ENCODE assay signal across 13 mouse cellular contexts in the genomic region with DNA sequence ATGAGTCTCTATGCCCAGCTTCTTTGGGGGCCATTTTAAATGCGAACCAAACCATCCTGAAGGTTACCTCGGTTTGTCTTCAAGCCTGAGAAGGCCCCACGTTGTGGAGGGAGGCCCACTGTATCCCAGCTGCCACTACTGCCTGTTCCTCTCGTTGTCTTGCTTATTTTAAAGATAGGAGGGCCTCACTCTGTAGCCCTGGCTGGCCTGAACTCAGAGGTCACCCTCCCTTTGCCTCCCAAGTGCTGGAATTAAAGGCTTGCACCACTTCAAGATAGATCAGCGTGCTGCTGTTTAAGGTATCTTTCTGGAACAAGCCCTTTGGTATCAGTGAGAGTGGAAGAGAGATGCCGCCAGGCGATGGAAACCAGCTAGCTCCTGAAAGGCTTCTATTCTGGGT. TPM values are rescaled to one million over a fixed set of nuclear protein-coding genes. Genes with fewer than 3 reads are reported as not detected.
DNase-seq lines count a peak whose midpoint lies in the region; ATAC-seq and TF ChIP-seq lines count a peak whose summit lies in the region.
"Had no signal": no experiment of that assay in that cellular context is flagged by ENCODE, and none has a peak within 500 bp of the region (broad histone marks: within the 10 kb centered on the region; RNA-seq: fewer than 3 reads in every experiment).

No protein-coding gene starts in this region.

- peaks cover 10% of the 10 kb centered on the region for H3K36me3 ChIP-seq in forebrain, embryonic 10.5 days (replicated peaks)
- H3K36me3 ChIP-seq in forebrain, postnatal 0 days (ENCODE audit: insufficient read depth) = no peaks in the 10 kb centered on the region
- H3K36me3 ChIP-seq in lung, embryonic 16.5 days (ENCODE audit: control insufficient read depth, insufficient read depth, low read length) = no peaks in the 10 kb centered on the region
- H3K36me3 ChIP-seq in lung, postnatal 0 days (ENCODE audit: insufficient read depth, low read length) = no peaks in the 10 kb centered on the region
- no peaks in the 10 kb centered on the region; the same call in 1 of the 2 replicates for H3K36me3 ChIP-seq in stomach, embryonic 14.5 days (ENCODE audit: control insufficient read depth, insufficient read depth, low read length)
- H3K36me3 ChIP-seq: forebrain, embryonic 15.5 days had no signal

- no peaks in the 10 kb centered on the region for H3K9me3 ChIP-seq in forebrain, embryonic 10.5 days
- no peaks in the 10 kb centered on the region for H3K9me3 ChIP-seq in forebrain, postnatal 0 days (ENCODE audit: low read length)
- no peaks in the 10 kb centered on the region for H3K9me3 ChIP-seq in lung, embryonic 16.5 days (ENCODE audit: control insufficient read depth, low read length)
- H3K9me3 ChIP-seq in lung, postnatal 0 days (ENCODE audit: low read length) = no peaks in the 10 kb centered on the region
- no peaks in the 10 kb centered on the region for H3K9me3 ChIP-seq in stomach, embryonic 14.5 days (ENCODE audit: control insufficient read depth, low read depth, low read length)
- H3K9me3 ChIP-seq: forebrain, embryonic 15.5 days had no signal

- no peak for TF ChIP-seq EP300 in lung, postnatal 0 days (IDR thresholded peaks at IDR 0.05)

- no peaks in the 10 kb centered on the region for H3K27me3 ChIP-seq in forebrain, embryonic 10.5 days (ENCODE audit: poor library complexity, severe bottlenecking)
- H3K27me3 ChIP-seq in forebrain, postnatal 0 days (ENCODE audit: insufficient read depth, low read length) = no peaks in the 10 kb centered on the region
- no peaks in the 10 kb centered on the region for H3K27me3 ChIP-seq in lung, embryonic 16.5 days (ENCODE audit: control insufficient read depth, insufficient read depth, low read depth, low read length)
- H3K27me3 ChIP-seq in lung, postnatal 0 days (replicated peaks; ENCODE audit: insufficient read depth, low read length) = no peaks in the 10 kb centered on the region
- no peaks in the 10 kb centered on the region for H3K27me3 ChIP-seq in stomach, embryonic 14.5 days (ENCODE audit: control insufficient read depth, insufficient read depth, low read length)
- H3K27me3 ChIP-seq: forebrain, embryonic 15.5 days had no signal

- no peaks in the 10 kb centered on the region for H3K4me1 ChIP-seq in forebrain, embryonic 10.5 days
- no peaks in the 10 kb centered on the region for H3K4me1 ChIP-seq in forebrain, postnatal 0 days (ENCODE audit: insufficient read depth)
- H3K4me1 ChIP-seq in lung, embryonic 16.5 days (replicated peaks; ENCODE audit: control insufficient read depth, insufficient read depth, low read length) = no peaks in the 10 kb centered on the region
- no peaks in the 10 kb centered on the region for H3K4me1 ChIP-seq in lung, postnatal 0 days (ENCODE audit: insufficient read depth, low read depth, low read length)
- H3K4me1 ChIP-seq in stomach, embryonic 14.5 days (ENCODE audit: control insufficient read depth, insufficient read depth, low read length) = peaks cover 7% of the 10 kb centered on the region; the same call in 1 of the 2 replicates

- H3K27ac ChIP-seq in forebrain, embryonic 10.5 days = peak overlapping the region; percentile 44; the same call in 1 of the 2 replicates
- H3K27ac ChIP-seq in forebrain, postnatal 0 days (ENCODE audit: low read depth, low read length) = no peak overlapping the region
- peak overlapping the region; percentile 28; the same call in 1 of the 2 replicates for H3K27ac ChIP-seq in lung, embryonic 16.5 days (ENCODE audit: low read length)
- H3K27ac ChIP-seq in lung, postnatal 0 days (ENCODE audit: low read length) = no peak overlapping the region
- H3K27ac ChIP-seq in stomach, embryonic 14.5 days (ENCODE audit: low read length) = peak overlapping the region; percentile 67; the same call in 1 of the 2 replicates
- H3K27ac ChIP-seq: forebrain, embryonic 15.5 days had no signal

- no peak overlapping the region for H3K9ac ChIP-seq in forebrain, postnatal 0 days
- H3K9ac ChIP-seq in lung, embryonic 16.5 days (ENCODE audit: low read length) = no peak overlapping the region
- H3K9ac ChIP-seq in lung, postnatal 0 days (replicated peaks; ENCODE audit: low read depth) = no peak overlapping the region
- no peak overlapping the region for H3K9ac ChIP-seq in stomach, embryonic 14.5 days (replicated peaks; ENCODE audit: low read depth, low read length)
- H3K9ac ChIP-seq: forebrain, embryonic 15.5 days had no signal

- no peak overlapping the region for H3K4me2 ChIP-seq in forebrain, postnatal 0 days (ENCODE audit: low read depth)
- no peak overlapping the region for H3K4me2 ChIP-seq in lung, embryonic 16.5 days (ENCODE audit: low read depth, low read length)
- H3K4me2 ChIP-seq in lung, postnatal 0 days (replicated peaks; ENCODE audit: low read depth, low read length) = no peak overlapping the region
- H3K4me2 ChIP-seq in stomach, embryonic 14.5 days (replicated peaks; ENCODE audit: low read depth, low read length) = no peak overlapping the region
- H3K4me2 ChIP-seq: forebrain, embryonic 15.5 days had no signal

- DNase-seq in forebrain, embryonic 10.5 days (ENCODE audit: extremely low spot score, low spot score) = no peak
- no peak for DNase-seq in forebrain, postnatal 0 days
- no peak for DNase-seq in lung, postnatal 0 days (ENCODE audit: low spot score)
- peak; percentile 58 for DNase-seq in liver
- DNase-seq in ovary, adult 18-20 months (ENCODE audit: low spot score) = no peak
- DNase-seq in left cerebral cortex, adult 8-10 months (ENCODE audit: low spot score in 2 of 2) = no peak
- DNase-seq: cerebellum, adult 8-10 months; gastrocnemius, postnatal 36 days; lung, postnatal 10 days had no signal

- 80% methylated on average over 7 of the region's 7 CpGs for WGBS in forebrain, embryonic 10.5 days
- WGBS in forebrain, postnatal 0 days = 79% methylated on average over 7 of the region's 7 CpGs
- 53% methylated on average over 7 of the region's 7 CpGs for WGBS in lung, embryonic 16.5 days
- WGBS in lung, postnatal 0 days = 40% methylated on average over 7 of the region's 7 CpGs
- WGBS in stomach, embryonic 14.5 days = 51% methylated on average over 7 of the region's 7 CpGs

- TF ChIP-seq CTCF in forebrain, postnatal 0 days (IDR thresholded peaks at IDR 0.05; ENCODE audit: low read depth) = no peak
- TF ChIP-seq CTCF in lung, postnatal 0 days (IDR thresholded peaks at IDR 0.05) = no peak

- no peak for ATAC-seq in forebrain, postnatal 0 days
- no peak for ATAC-seq in lung, embryonic 16.5 days (ENCODE audit: low read depth)
- ATAC-seq in lung, postnatal 0 days = no peak
- ATAC-seq in stomach, embryonic 14.5 days (ENCODE audit: insufficient number of reproducible peaks, insufficient read depth, low FRiP score, low read depth) = no peak
- ATAC-seq: forebrain, embryonic 15.5 days; inflammation-experienced regulatory T-cells, adult 6 months had no signal

- no peak overlapping the region for H3K4me3 ChIP-seq in forebrain, embryonic 10.5 days
- H3K4me3 ChIP-seq in forebrain, postnatal 0 days (ENCODE audit: low read depth, low read length) = no peak overlapping the region
- no peak overlapping the region for H3K4me3 ChIP-seq in lung, embryonic 16.5 days (ENCODE audit: low read length)
- no peak overlapping the region for H3K4me3 ChIP-seq in lung, postnatal 0 days (ENCODE audit: low read depth, low read length)
- no peak overlapping the region for H3K4me3 ChIP-seq in stomach, embryonic 14.5 days (ENCODE audit: low read depth, low read length)
- H3K4me3 ChIP-seq: forebrain, embryonic 15.5 days had no signal

RNA-seq across cellular contexts. Expression of a gene that starts 6.2 kb away (rescaled TPM):
- 20.3 and 21.8 TPM in 2 replicates for polyA plus RNA-seq in forebrain, embryonic 10.5 days (2016; fragmentation: Nextera tagmentation; extraction: Ambion mirVana)
- total RNA-seq in forebrain, postnatal 0 days (2014; rRNA removed) = 33.7 and 35.4 TPM in 2 replicates
- 8.3 and 10.4 TPM in 2 replicates for polyA plus RNA-seq in forebrain, postnatal 0 days (2015; fragmentation: Nextera tagmentation; extraction: Ambion mirVana)
- 13.8 and 14.3 TPM in 2 replicates for polyA plus RNA-seq in lung, embryonic 16.5 days (2015; fragmentation: Nextera tagmentation; extraction: Ambion mirVana)
- 10.4 and 11.0 TPM in 2 replicates for polyA plus RNA-seq in lung, postnatal 0 days (2015; fragmentation: Nextera tagmentation; extraction: Ambion mirVana)
- polyA plus RNA-seq in stomach, embryonic 14.5 days (2014; fragmentation: Nextera tagmentation; extraction: Ambion mirVana) = 23.8 and 24.5 TPM in 2 replicates
- 10 to 100 TPM; 19.2 to 21.4 (median 20.1) TPM for total RNA-seq in left cerebral cortex, adult 8-10 months (2022)

RNA-seq across cellular contexts. Expression of a gene that starts 32.1 kb away (rescaled TPM):
- polyA plus RNA-seq in forebrain, embryonic 10.5 days (2016; fragmentation: Nextera tagmentation; extraction: Ambion mirVana) = 47.6 and 48.8 TPM in 2 replicates
- total RNA-seq in forebrain, postnatal 0 days (2014; rRNA removed) = 33.3 and 39.8 TPM in 2 replicates
- polyA plus RNA-seq in forebrain, postnatal 0 days (2015; fragmentation: Nextera tagmentation; extraction: Ambion mirVana) = 24.4 and 26.7 TPM in 2 replicates
- 29.3 and 30.9 TPM in 2 replicates for polyA plus RNA-seq in lung, embryonic 16.5 days (2015; fragmentation: Nextera tagmentation; extraction: Ambion mirVana)
- 17.8 and 18.6 TPM in 2 replicates for polyA plus RNA-seq in lung, postnatal 0 days (2015; fragmentation: Nextera tagmentation; extraction: Ambion mirVana)
- 43.8 and 50.4 TPM in 2 replicates for polyA plus RNA-seq in stomach, embryonic 14.5 days (2014; fragmentation: Nextera tagmentation; extraction: Ambion mirVana)
- total RNA-seq in left cerebral cortex, adult 8-10 months (2022) = 10 to 100 TPM; 22.1 to 23.0 (median 22.5) TPM

RNA-seq across cellular contexts. Expression of a gene that starts 32.2 kb away (rescaled TPM):
- polyA plus RNA-seq in forebrain, embryonic 10.5 days (2016; fragmentation: Nextera tagmentation; extraction: Ambion mirVana) = 8.8 and 9.0 TPM in 2 replicates
- 12.7 and 14.8 TPM in 2 replicates for total RNA-seq in forebrain, postnatal 0 days (2014; rRNA removed)
- polyA plus RNA-seq in forebrain, postnatal 0 days (2015; fragmentation: Nextera tagmentation; extraction: Ambion mirVana) = 1.2 and 1.8 TPM in 2 replicates
- 4.0 and 4.6 TPM in 2 replicates for polyA plus RNA-seq in lung, embryonic 16.5 days (2015; fragmentation: Nextera tagmentation; extraction: Ambion mirVana)
- 0.88 and 1.1 TPM in 2 replicates for polyA plus RNA-seq in lung, postnatal 0 days (2015; fragmentation: Nextera tagmentation; extraction: Ambion mirVana)
- polyA plus RNA-seq in stomach, embryonic 14.5 days (2014; fragmentation: Nextera tagmentation; extraction: Ambion mirVana) = 7.3 and 8.0 TPM in 2 replicates
- total RNA-seq in left cerebral cortex, adult 8-10 months (2022) = 10 to 100 TPM; 11.1 to 12.9 (median 12.1) TPM

RNA-seq across cellular contexts. Expression of a gene that starts 40.1 kb away (rescaled TPM):
- polyA plus RNA-seq in forebrain, embryonic 10.5 days (2016; fragmentation: Nextera tagmentation; extraction: Ambion mirVana) = 60.5 and 62.8 TPM in 2 replicates
- total RNA-seq in forebrain, postnatal 0 days (2014; rRNA removed) = 21.9 and 31.8 TPM in 2 replicates
- polyA plus RNA-seq in forebrain, postnatal 0 days (2015; fragmentation: Nextera tagmentation; extraction: Ambion mirVana) = 16.4 and 17.3 TPM in 2 replicates
- polyA plus RNA-seq in lung, embryonic 16.5 days (2015; fragmentation: Nextera tagmentation; extraction: Ambion mirVana) = 37.7 and 39.5 TPM in 2 replicates
- polyA plus RNA-seq in lung, postnatal 0 days (2015; fragmentation: Nextera tagmentation; extraction: Ambion mirVana) = 10.8 and 12.3 TPM in 2 replicates
- polyA plus RNA-seq in stomach, embryonic 14.5 days (2014; fragmentation: Nextera tagmentation; extraction: Ambion mirVana) = 38.4 and 44.8 TPM in 2 replicates
- total RNA-seq in left cerebral cortex, adult 8-10 months (2022) = 10 to 100 TPM; 23.7 to 29.5 (median 26.1) TPM

Comparison
In these comparisons a context has a peak if more than half of its experiments do, and no peak if none do; other contexts are left out.
1. H3K27ac ChIP-seq: peak in forebrain, embryonic 10.5 days (single experiment), lung, embryonic 16.5 days (single experiment) and stomach, embryonic 14.5 days (single experiment); none in forebrain, postnatal 0 days (single experiment) and lung, postnatal 0 days (single experiment).